Mouse (Mus musculus) MEL (cell line): ENCODE measurements around the gene Icam5.

Experiments used
- CTCF ChIP-seq, 3 experiments: IDR thresholded peaks in 2 of 3; conservative IDR thresholded peaks in 1 of 3; 2 replicates each; pipeline ENCODE4 v1.5.1; 2011 to 2012; ENCODE audit warnings: low read length in 3 of 3, low read depth in 2 of 3, mild to moderate bottlenecking in 2 of 3, improper control_type of control experiment in 1 of 3, inconsistent platforms in 1 of 3, mixed read lengths in 1 of 3, moderate library complexity in 1 of 3; ENCODE audit not compliant: control insufficient read depth in 1 of 3, insufficient read depth in 1 of 3, poor library complexity in 1 of 3, severe bottlenecking in 1 of 3
- EP300 ChIP-seq, 2 experiments: IDR thresholded peaks; 2 replicates each; pipeline ENCODE4 v1.6.1; 2011; ENCODE audit warnings: improper control_type of control experiment in 2 of 2, low read length in 2 of 2, low read depth in 1 of 2, mild to moderate bottlenecking in 1 of 2
- MAFK ChIP-seq: IDR thresholded peaks from 2 replicates; pipeline ENCODE4 v1.6.1; 2011; ENCODE audit warnings: low read depth, mild to moderate bottlenecking, low read length, improper control_type of control experiment, borderline replicate concordance
- POLR2A ChIP-seq, 2 experiments: IDR thresholded peaks; 2 replicates each; pipeline ENCODE4 v1.6.1; 2011 to 2012; ENCODE audit warnings: low read length in 2 of 2, mild to moderate bottlenecking in 2 of 2, control low read depth in 1 of 2, improper control_type of control experiment in 1 of 2, low read depth in 1 of 2, moderate library complexity in 1 of 2; ENCODE audit not compliant: control insufficient read depth in 1 of 2, insufficient read depth in 1 of 2, poor library complexity in 1 of 2
- ZC3H11A ChIP-seq: IDR thresholded peaks from 2 replicates; pipeline ENCODE4 v1.6.1; 2012; ENCODE audit warnings: low read depth, mild to moderate bottlenecking, inconsistent platforms, low read length, improper control_type of control experiment
- ZKSCAN1 ChIP-seq: IDR thresholded peaks from 2 replicates; pipeline ENCODE4 v1.6.1; 2012; ENCODE audit warnings: low read depth, mild to moderate bottlenecking, inconsistent platforms, low read length, improper control_type of control experiment, moderate library complexity

DNA sequence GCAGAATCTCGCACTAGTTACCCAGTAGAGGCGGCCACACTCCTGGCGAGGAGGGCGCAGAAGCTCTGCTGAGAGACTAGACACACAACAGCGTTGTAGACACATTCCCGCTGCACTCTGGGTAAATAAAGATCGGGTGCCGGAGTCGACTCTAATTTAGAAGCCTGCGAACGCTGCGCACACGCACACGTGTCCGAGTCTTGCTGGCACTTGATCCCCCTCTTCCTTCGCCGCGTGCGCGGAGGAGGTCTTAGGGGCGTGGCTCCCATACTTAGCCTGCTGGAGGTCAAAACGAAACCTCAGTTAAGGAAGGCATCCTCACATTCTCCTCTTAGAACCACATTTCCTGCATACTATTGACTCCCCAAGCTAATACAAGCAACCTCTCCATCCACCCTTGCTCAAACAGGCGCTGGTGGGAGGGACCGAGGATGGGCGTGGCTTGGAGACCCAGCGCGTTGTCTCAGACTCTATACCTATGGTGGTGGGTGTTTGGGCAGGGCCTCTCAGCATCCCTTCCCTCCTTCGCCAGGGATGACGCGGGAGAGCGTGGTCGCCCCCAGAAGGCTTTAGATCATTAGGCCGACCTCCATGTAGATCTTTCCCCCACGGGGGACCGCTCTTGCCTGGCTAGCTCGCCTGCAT is 500 bp upstream of the Icam5 start:
- TF ChIP-seq POLR2A (IDR thresholded peaks at IDR 0.05; ENCODE audit: control insufficient read depth in 1 of 2, insufficient read depth in 1 of 2, low read depth in 1 of 2, low read length in 2 of 2, poor library complexity in 1 of 2) = no peak
- TF ChIP-seq CTCF (IDR thresholded peaks at IDR 0.05 in 2 of 3, conservative IDR thresholded peaks at IDR 0.05 in 1 of 3; ENCODE audit: control insufficient read depth in 1 of 3, insufficient read depth in 1 of 3, low read depth in 2 of 3, low read length in 3 of 3, poor library complexity in 1 of 3, severe bottlenecking in 1 of 3) = no peak
- TF ChIP-seq MAFK = no peak
- no peak for TF ChIP-seq ZKSCAN1
- TF ChIP-seq ZC3H11A = no peak
- no peak for TF ChIP-seq EP300 (IDR thresholded peaks at IDR 0.05; ENCODE audit: low read depth in 1 of 2, low read length in 2 of 2)
